Mouse (Mus musculus) lung, embryonic 14.5 days (tissue): ENCODE measurements around the gene Xpc. TPM values are rescaled to one million over a fixed set of nuclear protein-coding genes. Genes with fewer than 3 reads are reported as not detected.

Experiments
- ATAC-seq: fragments of 200-750 bp; cut with Nextera tagmentation; 2 replicates; pipeline ENCODE4 v1.8.0; 2017; ENCODE audit warnings: mild to moderate bottlenecking, moderate TSS enrichment, moderate library complexity; ENCODE audit not compliant: insufficient read depth
- DNase-seq: peaks from one replicate; pipeline ENCODE4 v3.0.0-alpha.2; 2015
- H3K27ac ChIP-seq: fragments of 300-500 bp; sonication (generic); 2 replicates; pipeline ENCODE4 v1.5.1; 2014; ENCODE audit warnings: low read depth, mild to moderate bottlenecking, moderate library complexity
- H3K27me3 ChIP-seq: fragments of 300-500 bp; sonication (generic); 2 replicates; pipeline ENCODE4 v1.6.1; 2014; ENCODE audit warnings: low read length, control low read depth; ENCODE audit not compliant: insufficient read depth
- H3K36me3 ChIP-seq: fragments of 300-500 bp; sonication (generic); 2 replicates; pipeline ENCODE4 v1.6.1; 2014; ENCODE audit warnings: control low read depth; ENCODE audit not compliant: insufficient read depth
- H3K4me1 ChIP-seq: fragments of 300-500 bp; sonication (generic); 2 replicates; pipeline ENCODE4 v1.6.1; 2014; ENCODE audit warnings: antibody characterized with exemption, control low read depth; ENCODE audit not compliant: insufficient read depth
- H3K4me2 ChIP-seq: fragments of 300-500 bp; sonication (generic); 2 replicates; pipeline ENCODE4 v1.6.1; 2014; ENCODE audit warnings: mild to moderate bottlenecking
- H3K4me3 ChIP-seq: fragments of 300-500 bp; sonication (generic); 2 replicates; pipeline ENCODE4 v1.5.1; 2014; ENCODE audit warnings: low read depth, low read length
- H3K9ac ChIP-seq: fragments of 300-500 bp; sonication (generic); 2 replicates; pipeline ENCODE4 v1.6.1; 2014
- H3K9me3 ChIP-seq: fragments of 300-500 bp; sonication (generic); 2 replicates; pipeline ENCODE4 v1.6.1; 2016; ENCODE audit warnings: low read depth, low read length, control low read depth
- CTCF ChIP-seq: IDR thresholded peaks from 2 replicates; pipeline ENCODE4 v1.5.1; 2016; ENCODE audit warnings: antibody characterized with exemption, low read depth
- WGBS: fragments of 180-500 bp; shearing (Covaris S2); extraction: QIAGEN DNeasy Blood & Tissue Kit; methylation state at CpG from one replicate; pipeline ENCODE4 v1.1.7; 2014; 5-methylcytosine and 5-hydroxymethylcytosine counted together
- polyA plus RNA-seq: library from polyadenylated mRNA; unstranded; fragments of >200 nt; fragmentation: Nextera tagmentation; extraction: Ambion mirVana; gene quantifications from 2 replicates; pipeline ENCODE4 v1.2.1, GENCODE M21; 2014

Gene Xpc
- polyA plus RNA-seq, 1 experiment from 2014 or later, result 15.4 TPM

- Histone ChIP-seq H3K36me3 (no peaks in the 10 kb centered on the region), H3K4me2 (no peak overlapping the region), H3K27ac (no peak overlapping the region), H3K4me3 (no peak overlapping the region), H3K9ac (no peak overlapping the region), H3K27me3 (no peaks in the 10 kb centered on the region), H3K4me1 (no peaks in the 10 kb centered on the region), H3K9me3 (no peaks in the 10 kb centered on the region)
- no peak for DNase-seq
- ATAC-seq, result no peak
- no peak for TF ChIP-seq CTCF
- WGBS, result 24% methylated on average over 5 of the region's 5 CpGs
These were observed 61.1 kb downstream of the Xpc start for GRCm38 (mm10) chr6:91454546-91454945.

DNA sequence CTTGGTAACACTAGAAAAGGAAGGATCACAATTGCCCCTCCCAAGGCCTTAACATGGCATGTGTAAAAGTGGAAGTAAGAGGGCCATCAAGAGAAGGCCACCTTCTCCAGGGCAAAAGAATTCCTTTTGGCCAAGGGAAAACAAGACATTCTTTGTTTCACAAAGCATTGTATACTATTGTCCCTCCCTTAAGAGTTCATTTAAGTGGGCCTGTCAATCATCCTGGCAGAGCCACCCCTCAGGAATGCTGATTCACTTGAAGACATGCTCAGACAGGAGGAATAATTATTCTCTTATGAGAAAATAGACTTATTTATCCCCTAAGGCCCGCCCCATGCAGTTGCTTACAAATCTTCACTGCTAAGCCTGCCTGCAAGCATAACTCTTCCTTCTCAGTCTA, 63.6 kb downstream of the Xpc start:
- no peak for TF ChIP-seq CTCF
- no peak for ATAC-seq
- Histone ChIP-seq H3K4me1 (no peaks in the 10 kb centered on the region), H3K9ac (no peak overlapping the region), H3K27ac (no peak overlapping the region), H3K4me2 (no peak overlapping the region), H3K27me3 (no peaks in the 10 kb centered on the region), H3K4me3 (no peak overlapping the region), H3K36me3 (no peaks in the 10 kb centered on the region), H3K9me3 (no peaks in the 10 kb centered on the region)
- DNase-seq, result no peak
- 55% methylated on average over 1 of the region's 1 CpGs for WGBS

GRCm38 (mm10) chr6:91449472-91450225, 66.0 kb downstream of the Xpc start:
- no peak for TF ChIP-seq CTCF
- Histone ChIP-seq H3K4me1 (no peaks in the 10 kb centered on the region), H3K4me3 (no peak overlapping the region), H3K27me3 (no peaks in the 10 kb centered on the region), H3K36me3 (no peaks in the 10 kb centered on the region), H3K9ac (no peak overlapping the region), H3K4me2 (no peak overlapping the region), H3K27ac (no peak overlapping the region), H3K9me3 (no peaks in the 10 kb centered on the region)
- ATAC-seq, result no peak
- DNase-seq, result no peak
- 41% methylated on average over 3 of the region's 3 CpGs for WGBS

DNA sequence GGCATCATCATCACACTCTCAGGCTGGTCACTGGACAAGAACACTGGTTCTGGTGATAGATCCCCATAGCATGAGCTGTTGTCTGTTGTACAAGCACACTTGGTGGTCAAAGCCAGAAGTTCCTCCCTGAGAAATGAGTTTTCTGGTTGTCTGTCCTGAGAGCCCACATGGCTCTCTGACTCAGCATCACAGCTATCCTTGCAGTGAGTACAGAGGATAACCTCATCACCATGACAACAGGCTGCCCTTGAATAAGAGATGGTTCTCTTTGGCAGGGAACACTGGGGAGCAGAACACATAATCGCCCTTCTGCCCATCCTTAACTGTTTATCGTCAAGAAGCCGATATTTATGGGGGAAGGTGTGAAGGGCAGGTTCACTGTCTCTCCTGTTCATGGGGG, 70.4 kb downstream of the Xpc start:
- 63% methylated on average over 3 of the region's 3 CpGs for WGBS
- ATAC-seq, result no peak

DNA sequence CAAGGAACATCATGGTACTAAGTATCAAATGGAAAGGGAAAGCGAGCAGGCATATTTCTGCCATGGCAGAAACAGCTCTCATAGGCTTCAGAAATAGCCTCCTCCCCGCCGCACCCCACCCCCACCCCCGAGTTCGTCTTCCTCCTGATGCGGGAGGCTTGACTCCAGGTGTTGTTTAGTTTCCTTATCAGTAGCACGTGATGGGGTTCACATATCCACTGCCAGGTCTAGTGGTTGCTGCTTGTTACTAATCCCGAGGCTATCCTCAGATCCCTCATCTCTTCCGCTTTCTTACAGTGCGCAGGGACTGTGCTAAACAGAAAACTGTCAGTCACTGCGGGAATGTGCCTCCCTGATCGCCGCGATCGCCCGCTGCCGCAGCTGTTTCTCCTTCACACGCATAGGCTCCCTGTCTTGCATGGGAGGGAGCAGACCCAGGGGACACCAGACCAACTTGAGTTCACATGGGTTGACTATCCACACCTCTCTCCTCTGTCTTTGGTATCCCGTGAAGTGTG, 74.5 kb downstream of the Xpc start:
- WGBS, result 1% methylated on average over 19 of the region's 19 CpGs
- no peaks in the 10 kb centered on the region for H3K9me3 ChIP-seq
- peak overlapping the region; percentile 75 for H3K9ac ChIP-seq
- ATAC-seq (peak; percentile 59), DNase-seq (peak; percentile 11)
- H3K4me2 ChIP-seq, result peak overlapping the region; percentile 66
- 0 out of 2 replicates have a peak overlapping the region, but pooled peaks have one; percentile 12 for H3K27ac ChIP-seq
- peak overlapping the region; percentile 55 for H3K4me3 ChIP-seq
- no peaks in the 10 kb centered on the region for H3K4me1 ChIP-seq
- H3K27me3 ChIP-seq, result 0 out of 2 replicates have a peak, but pooled peaks cover 4% of the 10 kb centered on the region
- no peak for TF ChIP-seq CTCF
- no peaks in the 10 kb centered on the region for H3K36me3 ChIP-seq

More for the DNA sequence above, 70.4 kb downstream of the Xpc start:
- Histone ChIP-seq H3K27ac (no peak overlapping the region), H3K9me3 (no peaks in the 10 kb centered on the region), H3K4me1 (no peaks in the 10 kb centered on the region), H3K9ac (no peak overlapping the region), H3K27me3 (no peaks in the 10 kb centered on the region), H3K4me2 (no peak overlapping the region), H3K4me3 (no peak overlapping the region), H3K36me3 (no peaks in the 10 kb centered on the region)
- no peak for TF ChIP-seq CTCF
- no peak for DNase-seq

DNA sequence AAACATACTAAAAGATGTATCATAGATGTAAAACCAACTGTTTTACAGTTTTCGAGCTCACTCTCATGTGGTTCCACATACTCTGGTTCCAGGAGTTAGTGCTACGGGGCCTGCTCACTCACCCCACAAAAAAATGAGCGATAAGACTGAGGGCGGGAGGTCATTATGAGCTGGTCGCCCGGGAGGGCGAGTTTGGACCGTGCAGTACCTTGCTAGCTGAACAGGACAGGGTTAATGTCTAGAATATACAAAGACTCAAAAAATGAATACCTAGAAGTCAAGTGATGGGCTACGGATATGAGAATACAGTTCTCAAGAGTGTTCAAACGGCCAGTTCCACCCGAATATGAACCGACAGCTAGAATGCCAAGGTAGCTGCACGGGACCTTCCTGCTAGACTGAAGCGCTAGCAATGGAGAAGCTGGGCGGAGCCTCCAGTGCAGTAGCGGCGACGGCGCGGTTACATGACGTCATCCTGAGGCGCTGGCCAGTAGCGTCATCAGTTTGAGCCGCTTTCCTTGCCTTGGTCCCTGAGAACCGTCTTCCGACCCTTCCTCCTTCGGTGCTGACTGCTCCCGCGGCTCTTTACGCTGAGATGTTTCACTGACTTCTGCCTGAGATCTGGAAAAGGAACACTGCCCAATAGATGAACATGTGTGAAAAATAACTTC, 75.1 kb downstream of the Xpc start:
- no peak for TF ChIP-seq CTCF
- H3K9ac ChIP-seq, result peak overlapping the region; percentile 75
- peak overlapping the region; percentile 55 for H3K4me3 ChIP-seq
- peak overlapping the region; percentile 66 for H3K4me2 ChIP-seq
- H3K36me3 ChIP-seq, result no peaks in the 10 kb centered on the region
- ATAC-seq (peak; percentile 96), DNase-seq (peak; percentile 99)
- H3K27ac ChIP-seq, result peak overlapping the region; percentile 46; the same call in 1 of the 2 replicates
- H3K4me1 ChIP-seq, result no peaks in the 10 kb centered on the region
- 0 out of 2 replicates have a peak, but pooled peaks cover 4% of the 10 kb centered on the region for H3K27me3 ChIP-seq
- H3K9me3 ChIP-seq, result no peaks in the 10 kb centered on the region
- 3% methylated on average over 30 of the region's 30 CpGs for WGBS

Other genes with a start within 250 kb of the Xpc start
- 0.50 and 0.72 TPM in 2 replicates for gene Wnt7a, start 104.5 kb downstream of the Xpc start, polyA plus RNA-seq
- 28.7 and 32.0 TPM in 2 replicates for gene Chchd4, start 42.3 kb downstream of the Xpc start, polyA plus RNA-seq
- 57.6 and 57.9 TPM in 2 replicates for gene Tmem43, start 42.2 kb downstream of the Xpc start, polyA plus RNA-seq
- gene Lsm3, start within 50 bp of the Xpc start, polyA plus RNA-seq, result 325 TPM in 2 replicates
- gene Slc6a6, start 168.2 kb upstream of the Xpc start, polyA plus RNA-seq, result 47.6 and 50.7 TPM in 2 replicates